26 mouse cellular contexts compared by ENCODE assay signal in the genomic region with DNA sequence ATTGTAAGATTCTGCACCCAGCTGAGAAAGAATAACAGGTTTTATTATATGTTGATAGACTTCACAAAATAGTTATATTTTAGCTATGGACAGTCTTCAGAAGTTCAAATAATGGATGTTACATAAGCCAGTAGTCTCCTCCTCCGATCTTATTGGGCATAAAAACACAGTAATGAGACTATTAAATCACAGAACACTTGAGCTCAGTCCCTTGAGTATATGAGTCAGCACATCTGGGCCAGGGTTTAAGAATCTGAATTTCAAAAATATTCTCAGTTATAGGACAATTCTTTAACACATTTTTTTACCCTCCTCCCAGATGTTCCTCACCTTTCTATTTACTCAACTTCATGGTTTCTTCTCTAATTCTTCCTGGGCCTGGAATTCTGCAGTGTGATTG.
DNase-seq lines count a peak whose midpoint lies in the region; ATAC-seq and TF ChIP-seq lines count a peak whose summit lies in the region.
"Had no signal": no experiment of that assay in that cellular context is flagged by ENCODE, and none has a peak within 500 bp of the region (broad histone marks: within the 10 kb centered on the region; RNA-seq: fewer than 3 reads in every experiment).

No protein-coding gene starts in this region.

- no peak for TF ChIP-seq CTCF in gastrocnemius, adult 2 months (IDR thresholded peaks at IDR 0.05)

- H3K36me3 ChIP-seq in forebrain, embryonic 12.5 days (replicated peaks) = no peaks in the 10 kb centered on the region
- no peaks in the 10 kb centered on the region for H3K36me3 ChIP-seq in neural tube, embryonic 15.5 days
- H3K36me3 ChIP-seq: embryonic facial prominence, embryonic 10.5 days; embryonic facial prominence, embryonic 12.5 days; forebrain, embryonic 10.5 days; forebrain, embryonic 15.5 days; G1E had no signal

- no peaks in the 10 kb centered on the region for H3K4me1 ChIP-seq in forebrain, embryonic 12.5 days
- no peaks in the 10 kb centered on the region for H3K4me1 ChIP-seq in neural tube, embryonic 15.5 days
- H3K4me1 ChIP-seq: embryonic facial prominence, embryonic 10.5 days; embryonic facial prominence, embryonic 12.5 days; forebrain, embryonic 10.5 days; forebrain, embryonic 13.5 days; forebrain, embryonic 15.5 days had no signal

- intact Hi-C loops in gastrocnemius, adult 2 months (cut with DNase I) = no loop called here

- no peak for DNase-seq in gastrocnemius, adult 2 months
- DNase-seq in gastrocnemius, postnatal 10 days = no peak
- DNase-seq in 3T3-L1 (ENCODE audit: low read depth, low spot score) = peak; percentile 69
- peak; percentile 14 for DNase-seq in NIH3T3 (ENCODE audit: low read depth)
- DNase-seq in fibroblast of lung, adult 2 months (ENCODE audit: low read depth) = peak; percentile 16
- DNase-seq in retina, embryonic 14.5 days (ENCODE audit: low spot score) = no peak
- DNase-seq: adrenal gland, adult 8-10 months; adrenal gland, postnatal 14 days; adrenal gland, postnatal 36 days; B cell, adult 2 months; cerebellum, adult 11-12 months; cerebellum, adult 2 months; cerebellum, adult 9-10 months; cerebellum, postnatal 10 days; cerebellum, postnatal 25 days; forebrain, postnatal 0 days had no signal

- no peaks in the 10 kb centered on the region for H3K9me3 ChIP-seq in forebrain, embryonic 12.5 days
- H3K9me3 ChIP-seq in neural tube, embryonic 15.5 days (replicated peaks) = no peaks in the 10 kb centered on the region
- H3K9me3 ChIP-seq: embryonic facial prominence, embryonic 10.5 days; embryonic facial prominence, embryonic 12.5 days; forebrain, embryonic 10.5 days; forebrain, embryonic 13.5 days; forebrain, embryonic 15.5 days; G1E had no signal

- ATAC-seq in forebrain, embryonic 12.5 days (ENCODE audit: low FRiP score) = no peak
- no peak for ATAC-seq in neural tube, embryonic 15.5 days (ENCODE audit: low FRiP score)
- ATAC-seq: CD4-positive, CD25-positive, alpha-beta regulatory T cell, adult 4 months; forebrain, embryonic 13.5 days; forebrain, embryonic 15.5 days; forebrain, postnatal 0 days had no signal

- no peak overlapping the region for H3K4me3 ChIP-seq in gastrocnemius, adult 2 months
- no peak overlapping the region for H3K4me3 ChIP-seq in forebrain, embryonic 12.5 days (replicated peaks)
- no peak overlapping the region for H3K4me3 ChIP-seq in neural tube, embryonic 15.5 days (replicated peaks)
- H3K4me3 ChIP-seq: embryonic facial prominence, embryonic 10.5 days; embryonic facial prominence, embryonic 12.5 days; forebrain, embryonic 10.5 days; forebrain, embryonic 13.5 days; forebrain, embryonic 15.5 days had no signal

- no peak overlapping the region for H3K9ac ChIP-seq in forebrain, embryonic 12.5 days
- H3K9ac ChIP-seq in neural tube, embryonic 15.5 days (replicated peaks) = no peak overlapping the region
- H3K9ac ChIP-seq: embryonic facial prominence, embryonic 12.5 days; forebrain, embryonic 13.5 days; forebrain, embryonic 15.5 days; forebrain, postnatal 0 days had no signal

- H3K27ac ChIP-seq in gastrocnemius, adult 2 months = peak overlapping the region; percentile 50
- H3K27ac ChIP-seq in forebrain, embryonic 12.5 days = no peak overlapping the region
- H3K27ac ChIP-seq in neural tube, embryonic 15.5 days (replicated peaks) = no peak overlapping the region
- H3K27ac ChIP-seq: embryonic facial prominence, embryonic 10.5 days; embryonic facial prominence, embryonic 12.5 days; forebrain, embryonic 10.5 days; forebrain, embryonic 13.5 days; forebrain, embryonic 15.5 days had no signal

- WGBS in forebrain, embryonic 12.5 days = 88% methylated on average over 1 of the region's 1 CpGs
- 61% methylated on average over 1 of the region's 1 CpGs for WGBS in neural tube, embryonic 15.5 days

- H3K27me3 ChIP-seq in forebrain, embryonic 12.5 days = no peaks in the 10 kb centered on the region
- no peaks in the 10 kb centered on the region for H3K27me3 ChIP-seq in neural tube, embryonic 15.5 days (replicated peaks)
- H3K27me3 ChIP-seq: CH12.LX; embryonic facial prominence, embryonic 12.5 days; forebrain, embryonic 13.5 days; forebrain, embryonic 15.5 days had no signal

- H3K4me2 ChIP-seq in forebrain, embryonic 12.5 days = no peak overlapping the region
- no peak overlapping the region for H3K4me2 ChIP-seq in neural tube, embryonic 15.5 days
- H3K4me2 ChIP-seq: embryonic facial prominence, embryonic 12.5 days; forebrain, embryonic 13.5 days; forebrain, embryonic 15.5 days had no signal

Comparison
In these comparisons a context has a peak if more than half of its experiments do, and no peak if none do; other contexts are left out.
1. DNase-seq: peak in 3T3-L1 (single experiment), NIH3T3 (single experiment) and fibroblast of lung, adult 2 months (single experiment); none in gastrocnemius, adult 2 months (single experiment), gastrocnemius, postnatal 10 days (single experiment) and retina, embryonic 14.5 days (single experiment).